Mouse (Mus musculus) T-helper 17 cell (primary cell): ENCODE data around the gene Lrrtm1.

ENCODE experiments used
- in situ Hi-C, 2 experiments: fragments of 300-600 bp; cut with MboI, MseI; formaldehyde crosslinking; loops; 1 replicate in 1 of 2; 2 replicates in 1 of 2; pipeline ENCODE4 v1.15.1; 2025; ENCODE audit warnings: high pct_unique_total_duplicates in 2 of 2

Gene Lrrtm1

DNA sequence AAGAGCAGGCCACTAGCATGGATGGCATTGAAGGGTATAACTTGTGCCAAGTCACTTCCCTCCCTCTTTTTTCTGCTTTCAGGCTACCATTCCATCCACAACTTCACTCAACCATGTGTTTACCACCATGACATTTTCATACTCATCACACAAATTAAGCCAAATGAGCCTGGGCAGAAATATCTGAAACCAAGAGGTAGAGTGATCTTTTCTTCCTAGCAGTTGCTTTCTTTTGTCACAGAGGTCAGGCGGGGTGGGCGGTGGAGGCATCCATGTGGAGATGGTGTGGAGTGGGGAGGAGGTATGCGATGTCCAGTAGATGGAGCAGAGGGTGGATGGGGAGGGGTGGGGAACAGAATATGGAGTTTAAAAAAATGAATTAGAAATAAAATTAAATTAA is 64.3 kb downstream of the Lrrtm1 start:
- in situ Hi-C loops: loop anchor here in 1 of 2 experiments (25.0 kb wide), 1 partner anchor 1819 kb away; no protein-coding TSS in a partner anchor
